Mouse (Mus musculus) brain, embryonic 14.5 days (tissue): Measurements from ENCODE around the gene Cyb5d1.
A peak's percentile ranks its signal among the peaks of the same experiment; 100 is the strongest.

Experiments
- CTCF ChIP-seq: fragments of 200-500 bp; IDR thresholded peaks from 2 replicates; pipeline ENCODE4 v1.5.1; 2012; ENCODE audit warnings: inconsistent platforms, mild to moderate bottlenecking, moderate library complexity, borderline replicate concordance; ENCODE audit not compliant: insufficient read depth, insufficient read length; ENCODE audit errors: extremely low read depth
- POLR2A ChIP-seq: fragments of 200-500 bp; IDR thresholded peaks from 2 replicates; pipeline ENCODE4 v1.6.1; 2012; ENCODE audit warnings: mild to moderate bottlenecking, inconsistent platforms, borderline replicate concordance; ENCODE audit not compliant: poor library complexity, insufficient read depth, insufficient read length, severe bottlenecking; ENCODE audit errors: extremely low read depth

- TF ChIP-seq CTCF (no peak), POLR2A (0 out of 2 replicates have a peak, but pooled peaks have one; percentile 33)
These were observed 26.8 kb downstream of the Cyb5d1 start for GRCm38 (mm10) chr11:69368356-69369214.
